Mouse (Mus musculus) limb, embryonic 13.5 days (tissue): Measurements from ENCODE around the gene Gpr176. TPM values are rescaled to one million over a fixed set of nuclear protein-coding genes. Genes with fewer than 3 reads are reported as not detected.

Experiments used
- ATAC-seq: fragments of 200-750 bp; cut with Nextera tagmentation; 2 replicates; pipeline ENCODE4 v1.8.0; 2017; ENCODE audit warnings: low read depth, moderate number of reproducible peaks, moderate TSS enrichment; ENCODE audit not compliant: low FRiP score
- H3K27ac ChIP-seq: fragments of 300-500 bp; sonication (generic); 2 replicates; pipeline ENCODE4 v1.5.1; 2015; ENCODE audit warnings: inconsistent platforms, mild to moderate bottlenecking, moderate library complexity
- H3K27me3 ChIP-seq: fragments of 300-500 bp; sonication (generic); 2 replicates; pipeline ENCODE4 v1.6.1; 2015; ENCODE audit warnings: mild to moderate bottlenecking, inconsistent platforms
- H3K36me3 ChIP-seq: fragments of 300-500 bp; sonication (generic); 2 replicates; pipeline ENCODE4 v1.6.1; 2015; ENCODE audit warnings: inconsistent platforms, mild to moderate bottlenecking, moderate library complexity
- H3K4me1 ChIP-seq: fragments of 300-500 bp; sonication (generic); 2 replicates; pipeline ENCODE4 v1.6.1; 2015; ENCODE audit warnings: inconsistent platforms
- H3K4me2 ChIP-seq: fragments of 300-500 bp; sonication (generic); replicated peaks from 2 replicates; pipeline ENCODE4 v1.6.1; 2015; ENCODE audit warnings: inconsistent platforms, mild to moderate bottlenecking, moderate library complexity
- H3K4me3 ChIP-seq: fragments of 300-500 bp; sonication (generic); 2 replicates; pipeline ENCODE4 v1.5.1; 2015; ENCODE audit warnings: moderate library complexity, mild to moderate bottlenecking, inconsistent platforms
- H3K9ac ChIP-seq: fragments of 300-500 bp; sonication (generic); 2 replicates; pipeline ENCODE4 v1.6.1; 2015; ENCODE audit warnings: mild to moderate bottlenecking, inconsistent platforms
- H3K9me3 ChIP-seq: fragments of 300-500 bp; sonication (generic); 2 replicates; pipeline ENCODE4 v1.6.1; 2016; ENCODE audit warnings: inconsistent platforms
- WGBS: fragments of 180-500 bp; shearing (Covaris S2); methylation state at CpG from one replicate; pipeline ENCODE4 v1.1.7; 2015; 5-methylcytosine and 5-hydroxymethylcytosine counted together
- polyA plus RNA-seq: library from polyadenylated mRNA; unstranded; fragments of >200 nt; fragmentation: Nextera tagmentation; extraction: Ambion mirVana; gene quantifications from 2 replicates; pipeline ENCODE4 v1.2.1, GENCODE M21; 2015

Gpr176 gene
- polyA plus RNA-seq, 1 experiment from 2014 or later, result 0.34 TPM

DNA sequence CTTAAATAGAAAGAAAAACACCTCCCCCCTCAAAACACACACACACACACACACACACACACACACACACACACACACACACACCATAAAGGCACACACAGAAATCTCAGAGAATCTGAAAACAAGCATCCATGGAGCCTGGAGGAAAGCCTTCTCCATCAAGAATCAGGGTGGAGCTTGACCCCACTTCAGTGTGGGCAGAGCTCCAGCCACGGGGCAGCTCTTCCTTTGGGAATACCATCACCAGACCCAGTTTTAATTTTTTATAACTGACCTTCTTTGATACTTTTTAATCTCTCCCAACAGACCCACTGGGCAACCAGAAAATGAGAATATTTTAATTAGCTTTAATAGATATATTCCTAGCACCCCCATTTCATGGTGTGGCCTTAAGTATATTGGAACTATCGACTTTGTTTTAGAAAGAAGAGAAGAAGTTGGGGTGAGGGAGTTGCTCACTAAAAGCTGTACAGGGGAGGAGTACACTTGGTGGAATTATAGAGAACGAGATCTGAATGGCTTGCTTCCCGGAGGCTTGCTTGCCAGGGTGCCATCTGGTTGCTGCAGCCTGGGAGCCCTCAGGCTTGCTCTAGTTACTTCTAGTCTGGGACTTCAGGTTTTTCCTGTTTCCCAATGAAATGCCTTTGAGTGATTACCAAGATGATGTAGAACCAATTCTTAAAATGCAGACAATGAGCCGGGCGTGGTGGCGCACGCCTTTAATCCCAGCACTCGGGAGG lies 84.7 kb downstream of the Gpr176 start:
- H3K9ac ChIP-seq, result no peak overlapping the region
- H3K9me3 ChIP-seq, result no peaks in the 10 kb centered on the region
- no peak overlapping the region for H3K4me3 ChIP-seq
- H3K36me3 ChIP-seq, result no peaks in the 10 kb centered on the region
- H3K27me3 ChIP-seq, result no peaks in the 10 kb centered on the region
- H3K4me2 ChIP-seq, result no peak overlapping the region
- no peak for ATAC-seq
- H3K27ac ChIP-seq, result no peak overlapping the region
- 84% methylated on average over 9 of the region's 9 CpGs for WGBS
- no peaks in the 10 kb centered on the region for H3K4me1 ChIP-seq

- no peak overlapping the region for H3K4me2 ChIP-seq
- no peaks in the 10 kb centered on the region for H3K36me3 ChIP-seq
- WGBS, result 91% methylated on average over 4 of the region's 4 CpGs
- no peaks in the 10 kb centered on the region for H3K9me3 ChIP-seq
- H3K27me3 ChIP-seq, result no peaks in the 10 kb centered on the region
- H3K4me1 ChIP-seq, result no peaks in the 10 kb centered on the region
- no peak for ATAC-seq
- H3K9ac ChIP-seq, result no peak overlapping the region
- H3K27ac ChIP-seq, result no peak overlapping the region
- H3K4me3 ChIP-seq, result no peak overlapping the region
Measured at GRCm38 (mm10) chr2:118287678-118288077, 85.5 kb downstream of the Gpr176 start.

DNA sequence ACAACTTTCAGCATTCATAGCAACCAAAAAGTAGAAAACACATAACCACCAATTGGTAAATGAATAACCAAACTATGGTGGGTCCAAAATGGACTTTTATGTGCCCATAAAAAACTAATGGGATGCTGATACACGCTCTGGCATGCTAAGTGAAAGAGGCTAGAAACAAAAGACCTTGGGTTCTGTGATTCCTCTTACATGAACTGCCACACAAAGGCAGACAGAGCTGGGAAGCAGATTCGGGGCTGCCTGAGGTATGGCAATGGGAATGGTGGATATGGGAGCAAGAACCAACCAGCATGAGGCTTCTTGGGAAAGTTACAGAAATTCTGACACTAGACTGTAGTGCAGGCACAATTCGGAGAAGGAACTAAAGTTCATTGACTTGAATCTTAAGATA lies 90.8 kb downstream of the Gpr176 start:
- no peak overlapping the region for H3K4me3 ChIP-seq
- H3K36me3 ChIP-seq, result no peaks in the 10 kb centered on the region
- H3K27me3 ChIP-seq, result no peaks in the 10 kb centered on the region
- no peaks in the 10 kb centered on the region for H3K4me1 ChIP-seq
- H3K4me2 ChIP-seq, result no peak overlapping the region
- 64% methylated on average over 3 of the region's 3 CpGs for WGBS
- ATAC-seq, result no peak
- no peak overlapping the region for H3K27ac ChIP-seq
- H3K9me3 ChIP-seq, result no peaks in the 10 kb centered on the region
- H3K9ac ChIP-seq, result no peak overlapping the region

DNA sequence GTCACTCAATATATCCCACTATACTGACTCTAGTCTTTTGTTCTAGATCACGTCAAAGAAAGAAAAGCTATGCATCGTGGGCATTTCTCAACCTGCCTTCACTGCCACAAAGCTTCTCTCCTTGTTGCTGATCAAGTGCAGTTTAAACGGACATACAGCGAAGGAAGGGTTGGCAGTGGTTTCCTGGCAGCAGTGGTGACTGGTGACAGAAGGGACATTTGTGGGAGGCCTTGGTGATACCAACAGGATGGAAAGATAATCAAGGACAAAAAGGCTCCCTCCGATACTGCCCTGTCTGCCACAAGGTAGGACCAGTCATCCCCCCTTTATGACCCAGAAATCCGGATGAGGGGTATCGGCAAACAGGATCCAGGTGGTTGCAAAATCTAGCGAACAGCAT lies 95.0 kb downstream of the Gpr176 start:
- Histone ChIP-seq H3K27ac (no peak overlapping the region), H3K36me3 (no peaks in the 10 kb centered on the region), H3K9me3 (0 out of 2 replicates have a peak, but pooled peaks cover 4% of the 10 kb centered on the region), H3K9ac (no peak overlapping the region), H3K4me3 (no peak overlapping the region), H3K4me1 (no peaks in the 10 kb centered on the region), H3K27me3 (no peaks in the 10 kb centered on the region), H3K4me2 (no peak overlapping the region)
- no peak for ATAC-seq
- WGBS, result 86% methylated on average over 8 of the region's 8 CpGs

GRCm38 (mm10) chr2:118271606-118272005 lies 101.6 kb downstream of the Gpr176 start:
- no peak overlapping the region for H3K4me3 ChIP-seq
- no peak overlapping the region for H3K4me2 ChIP-seq
- peaks cover 8% of the 10 kb centered on the region; the same call in 1 of the 2 replicates for H3K9me3 ChIP-seq
- no peak overlapping the region for H3K9ac ChIP-seq
- H3K27me3 ChIP-seq, result no peaks in the 10 kb centered on the region
- H3K27ac ChIP-seq, result no peak overlapping the region
- no peaks in the 10 kb centered on the region for H3K36me3 ChIP-seq
- WGBS, result 91% methylated on average over 10 of the region's 10 CpGs
- ATAC-seq, result no peak
- H3K4me1 ChIP-seq, result no peaks in the 10 kb centered on the region

GRCm38 (mm10) chr2:118270213-118270612 lies 103.0 kb downstream of the Gpr176 start:
- Histone ChIP-seq H3K4me3 (no peak overlapping the region), H3K4me2 (no peak overlapping the region), H3K9me3 (peaks cover 8% of the 10 kb centered on the region; the same call in 1 of the 2 replicates), H3K9ac (no peak overlapping the region), H3K27ac (no peak overlapping the region), H3K36me3 (no peaks in the 10 kb centered on the region), H3K4me1 (no peaks in the 10 kb centered on the region), H3K27me3 (no peaks in the 10 kb centered on the region)
- 50% methylated on average over 14 of the region's 14 CpGs for WGBS
- ATAC-seq, result no peak

- Histone ChIP-seq H3K36me3 (no peaks in the 10 kb centered on the region), H3K4me3 (no peak overlapping the region), H3K9me3 (no peaks in the 10 kb centered on the region), H3K9ac (no peak overlapping the region), H3K27ac (no peak overlapping the region), H3K4me1 (peaks cover 7% of the 10 kb centered on the region; the same call in 1 of the 2 replicates), H3K4me2 (no peak overlapping the region), H3K27me3 (no peaks in the 10 kb centered on the region)
- ATAC-seq, result 0 out of 2 replicates have a peak, but pooled peaks have one; percentile 19
- WGBS, result 39% methylated on average over 2 of the region's 2 CpGs
Measured at GRCm38 (mm10) chr2:118263914-118264201, 109.4 kb downstream of the Gpr176 start.

GRCm38 (mm10) chr2:118263151-118263913 lies 109.9 kb downstream of the Gpr176 start:
- Histone ChIP-seq H3K9me3 (no peaks in the 10 kb centered on the region), H3K9ac (no peak overlapping the region), H3K27ac (no peak overlapping the region), H3K4me3 (no peak overlapping the region), H3K4me2 (no peak overlapping the region), H3K27me3 (0 out of 2 replicates have a peak, but pooled peaks cover 4% of the 10 kb centered on the region), H3K36me3 (no peaks in the 10 kb centered on the region), H3K4me1 (peaks cover 7% of the 10 kb centered on the region; the same call in 1 of the 2 replicates)
- ATAC-seq, result no peak; the same call in 1 of the 2 replicates
- 20% methylated on average over 8 of the region's 8 CpGs for WGBS

DNA sequence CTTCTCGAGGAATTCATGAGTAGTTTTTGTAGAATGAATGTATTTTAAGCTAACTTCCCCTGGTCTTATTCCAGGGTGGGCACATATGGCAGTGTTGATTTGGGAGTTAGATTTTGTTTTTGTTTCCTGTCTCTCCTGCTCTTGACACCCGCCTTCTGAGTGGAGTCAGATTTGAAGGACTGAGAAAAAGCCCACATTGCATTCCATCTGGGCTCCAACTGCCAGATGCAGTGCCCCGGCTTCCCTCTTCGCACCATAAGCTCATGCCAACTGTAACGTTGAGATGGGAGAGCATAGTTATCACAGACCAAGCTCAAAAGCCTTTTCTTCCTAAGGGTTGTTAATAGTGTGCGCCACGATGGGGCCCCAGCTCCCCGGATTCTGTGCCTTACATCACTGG lies 110.5 kb downstream of the Gpr176 start:
- no peaks in the 10 kb centered on the region for H3K9me3 ChIP-seq
- H3K4me2 ChIP-seq, result no peak overlapping the region
- 0 out of 2 replicates have a peak, but pooled peaks cover 4% of the 10 kb centered on the region for H3K27me3 ChIP-seq
- H3K27ac ChIP-seq, result no peak overlapping the region
- H3K4me1 ChIP-seq, result peaks cover 7% of the 10 kb centered on the region; the same call in 1 of the 2 replicates
- no peaks in the 10 kb centered on the region for H3K36me3 ChIP-seq
- 51% methylated on average over 8 of the region's 8 CpGs for WGBS
- H3K9ac ChIP-seq, result no peak overlapping the region
- H3K4me3 ChIP-seq, result no peak overlapping the region
- ATAC-seq, result no peak

DNA sequence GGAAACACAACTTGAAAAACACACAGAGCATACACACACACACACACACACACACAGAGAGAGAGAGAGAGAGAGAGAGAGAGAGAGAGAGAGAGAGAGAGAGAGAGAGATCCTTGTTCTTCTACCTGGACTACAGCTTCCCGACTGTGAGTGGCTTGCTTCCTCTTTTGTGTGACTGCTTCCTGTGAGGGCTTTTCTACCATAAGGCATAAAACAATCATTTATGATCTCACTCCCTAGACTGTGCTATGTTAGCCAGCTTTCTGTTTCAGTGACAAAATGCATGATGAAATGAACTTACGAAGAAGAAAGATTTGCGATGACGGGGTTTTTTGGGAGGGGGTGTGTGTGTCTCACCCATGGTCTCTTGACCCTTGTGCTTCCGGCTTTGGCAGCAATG lies 113.5 kb downstream of the Gpr176 start:
- no peak for ATAC-seq
- WGBS, result 80% methylated on average over 5 of the region's 5 CpGs
- no peak overlapping the region for H3K27ac ChIP-seq
- no peaks in the 10 kb centered on the region for H3K9me3 ChIP-seq
- H3K27me3 ChIP-seq, result peaks cover 7% of the 10 kb centered on the region; the same call in 1 of the 2 replicates
- H3K36me3 ChIP-seq, result no peaks in the 10 kb centered on the region
- no peak overlapping the region for H3K4me2 ChIP-seq
- H3K4me1 ChIP-seq, result peaks cover 12% of the 10 kb centered on the region; the same call in 1 of the 2 replicates
- H3K9ac ChIP-seq, result no peak overlapping the region
- no peak overlapping the region for H3K4me3 ChIP-seq

- no peak for ATAC-seq
- Histone ChIP-seq H3K27ac (no peak overlapping the region), H3K4me1 (peaks cover 8% of the 10 kb centered on the region; the same call in 1 of the 2 replicates), H3K27me3 (peaks cover 14% of the 10 kb centered on the region; the same call in 1 of the 2 replicates), H3K9me3 (no peaks in the 10 kb centered on the region), H3K4me3 (peak overlapping the region; percentile 47), H3K36me3 (no peaks in the 10 kb centered on the region), H3K4me2 (peak overlapping the region; percentile 72), H3K9ac (no peak overlapping the region)
- WGBS, result 73% methylated on average over 8 of the region's 8 CpGs
Measured at GRCm38 (mm10) chr2:118257094-118257493, 116.1 kb downstream of the Gpr176 start.

DNA sequence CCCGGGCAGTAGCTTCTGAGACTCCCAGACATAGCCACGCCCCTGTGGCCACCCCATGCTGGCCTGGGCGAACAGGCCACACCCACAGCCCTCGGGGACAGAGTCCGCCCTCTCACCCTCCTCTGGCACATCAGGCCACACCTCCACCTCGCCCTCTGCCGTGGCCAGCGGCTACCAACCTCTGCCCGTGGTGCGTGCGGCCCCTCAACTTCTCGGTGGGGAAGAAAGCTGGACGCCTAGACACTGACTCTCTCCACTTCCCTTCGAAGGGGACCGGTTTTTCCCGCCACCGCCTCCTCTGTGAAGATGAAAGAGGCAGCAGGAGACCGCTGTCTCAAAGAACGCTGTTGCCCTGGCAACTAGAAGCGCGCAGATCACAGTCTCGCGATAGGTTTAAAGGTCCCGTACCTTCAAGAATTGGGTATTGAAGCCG lies 116.6 kb downstream of the Gpr176 start, which contains the start of gene Fsip1:
Gene Fsip1 (minus strand): TSS at position 346 of the 433 bp plus-strand sequence.
- 2% methylated on average over 25 of the region's 25 CpGs for WGBS
- no peak within 1 kb of the TSS for H3K27ac ChIP-seq

More for the DNA sequence above, 116.6 kb downstream of the Gpr176 start, which contains the start of gene Fsip1:
- no peaks in the 10 kb centered on the region for H3K9me3 ChIP-seq
- peaks cover 14% of the 10 kb centered on the region; the same call in 1 of the 2 replicates for H3K27me3 ChIP-seq
- peak within 1 kb of the TSS; percentile 72 for H3K4me2 ChIP-seq
- ATAC-seq, result peak; percentile 88
- H3K4me3 ChIP-seq, result peak within 1 kb of the TSS; percentile 47
- no peaks in the 10 kb centered on the region for H3K36me3 ChIP-seq
- peak within 1 kb of the TSS; percentile 57 for H3K9ac ChIP-seq
- H3K4me1 ChIP-seq, result peaks cover 6% of the 10 kb centered on the region; the same call in 1 of the 2 replicates
